In the genomic region with DNA sequence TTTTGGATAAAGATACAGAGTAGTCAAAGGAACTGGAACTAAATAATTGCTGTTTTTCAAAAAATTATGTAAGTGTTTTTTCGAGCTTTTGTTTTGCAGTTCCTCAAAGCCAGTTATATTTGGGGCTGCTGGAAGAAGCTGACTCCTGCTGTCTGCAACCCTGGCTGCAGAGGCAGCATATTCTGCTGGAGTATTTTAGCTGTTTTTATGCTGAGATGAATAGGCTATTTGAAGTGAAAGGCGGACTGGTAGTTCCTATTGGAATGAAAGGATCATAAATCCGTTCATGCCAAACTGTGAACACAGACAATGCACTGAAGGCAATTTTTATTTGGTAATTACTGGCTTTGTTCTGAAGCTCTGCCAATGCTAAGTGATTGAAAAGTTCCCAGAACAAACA, we compare ENCODE assay signal across 21 mouse cellular contexts.
A peak's percentile ranks its signal among the peaks of the same experiment; 100 is the strongest.
DNase-seq lines count a peak whose midpoint lies in the region; ATAC-seq lines count a peak whose summit lies in the region.
"Had no signal": no experiment of that assay in that cellular context is flagged by ENCODE, and none has a peak within 500 bp of the region (broad histone marks: within the 10 kb centered on the region; RNA-seq: fewer than 3 reads in every experiment).

No protein-coding gene starts in this region.

- no peak overlapping the region for H3K4me3 ChIP-seq in intestine, embryonic 16.5 days (ENCODE audit: low read length)
- H3K4me3 ChIP-seq: forebrain, embryonic 15.5 days; hindbrain, embryonic 12.5 days; kidney, embryonic 15.5 days; limb, embryonic 10.5 days; liver, embryonic 13.5 days; lung, embryonic 15.5 days; midbrain, embryonic 13.5 days; stomach, embryonic 15.5 days had no signal

- H3K27ac ChIP-seq in intestine, embryonic 16.5 days (ENCODE audit: low read length): no peak overlapping the region
- H3K27ac ChIP-seq: forebrain, embryonic 15.5 days; hindbrain, embryonic 12.5 days; kidney, embryonic 15.5 days; limb, embryonic 10.5 days; liver, embryonic 13.5 days; lung, embryonic 15.5 days; midbrain, embryonic 13.5 days; stomach, embryonic 15.5 days had no signal

- no peaks in the 10 kb centered on the region for H3K4me1 ChIP-seq in intestine, embryonic 16.5 days (ENCODE audit: control insufficient read depth, insufficient read depth, low read length)
- H3K4me1 ChIP-seq: forebrain, embryonic 15.5 days; hindbrain, embryonic 12.5 days; kidney, embryonic 15.5 days; limb, embryonic 10.5 days; liver, embryonic 13.5 days; lung, embryonic 15.5 days; midbrain, embryonic 13.5 days; stomach, embryonic 15.5 days had no signal

- no peak overlapping the region for H3K9ac ChIP-seq in intestine, embryonic 16.5 days (ENCODE audit: low read depth, low read length)
- H3K9ac ChIP-seq: forebrain, embryonic 15.5 days; hindbrain, embryonic 12.5 days; kidney, embryonic 15.5 days; liver, embryonic 13.5 days; lung, embryonic 15.5 days; midbrain, embryonic 13.5 days; stomach, embryonic 15.5 days had no signal

- DNase-seq in frontal cortex, postnatal 14 days (ENCODE audit: low spot score in 2 of 2): no peak
- DNase-seq in layer of hippocampus, adult 11-12 months (ENCODE audit: low spot score): peak; percentile 21
- DNase-seq in layer of hippocampus, postnatal 25 days (ENCODE audit: extremely low spot score in 1 of 2, low spot score in 1 of 2): no peak
- peak; percentile 66 for DNase-seq in Muller cell, postnatal 12 days (ENCODE audit: inconsistent ontology term)
- peak; percentile 27 for DNase-seq in gonadal fat pad, adult 2 months (ENCODE audit: low read depth)
- no peak for DNase-seq in thymus, postnatal 14 days
- DNase-seq: adrenal gland, postnatal 36 days; B cell, adult 2 months; cerebellum, adult 9-11 months; gastrocnemius, postnatal 25 days; liver, embryonic 13.5 days had no signal

- H3K27me3 ChIP-seq in intestine, embryonic 16.5 days (replicated peaks; ENCODE audit: control insufficient read depth, insufficient read depth, low read length): no peaks in the 10 kb centered on the region
- H3K27me3 ChIP-seq: forebrain, embryonic 15.5 days; liver, embryonic 13.5 days; stomach, embryonic 15.5 days had no signal

- no peak overlapping the region for H3K4me2 ChIP-seq in intestine, embryonic 16.5 days (ENCODE audit: low read depth, low read length)
- H3K4me2 ChIP-seq: forebrain, embryonic 15.5 days; hindbrain, embryonic 12.5 days; kidney, embryonic 15.5 days; liver, embryonic 13.5 days; lung, embryonic 15.5 days; midbrain, embryonic 13.5 days; stomach, embryonic 15.5 days had no signal

- no peaks in the 10 kb centered on the region for H3K36me3 ChIP-seq in intestine, embryonic 16.5 days (ENCODE audit: control insufficient read depth, insufficient read depth, low read length)
- H3K36me3 ChIP-seq: forebrain, embryonic 15.5 days; hindbrain, embryonic 12.5 days; kidney, embryonic 15.5 days; limb, embryonic 10.5 days; liver, embryonic 13.5 days; lung, embryonic 15.5 days; midbrain, embryonic 13.5 days; stomach, embryonic 15.5 days had no signal

- 59% methylated on average over 3 of the region's 3 CpGs for WGBS in intestine, embryonic 16.5 days

- H3K9me3 ChIP-seq in intestine, embryonic 16.5 days (ENCODE audit: control insufficient read depth, low read length): no peaks in the 10 kb centered on the region
- H3K9me3 ChIP-seq: forebrain, embryonic 15.5 days; hindbrain, embryonic 12.5 days; kidney, embryonic 15.5 days; limb, embryonic 10.5 days; liver, embryonic 13.5 days; lung, embryonic 15.5 days; midbrain, embryonic 13.5 days; stomach, embryonic 15.5 days had no signal

- ATAC-seq in frontal cortex, adult (ENCODE audit: low TSS enrichment): peak; percentile 93
- no peak for ATAC-seq in intestine, embryonic 16.5 days
- ATAC-seq: forebrain, embryonic 15.5 days; midbrain, embryonic 13.5 days; Patski had no signal

Comparison
In these comparisons a context has a peak if more than half of its experiments do, and no peak if none do; other contexts are left out.
1. DNase-seq: peak in layer of hippocampus, adult 11-12 months (single experiment), Muller cell, postnatal 12 days (single experiment) and gonadal fat pad, adult 2 months (single experiment); none in frontal cortex, postnatal 14 days (0 of 2), layer of hippocampus, postnatal 25 days (0 of 2) and thymus, postnatal 14 days (single experiment).